Mouse (Mus musculus) heart, postnatal 0 days (tissue): ENCODE results near the gene Nudcd2.

Experiments
- CTCF ChIP-seq: IDR thresholded peaks from 2 replicates; pipeline ENCODE4 v1.5.1; 2016; ENCODE audit warnings: antibody characterized with exemption, control low read depth, low read depth
- EP300 ChIP-seq: IDR thresholded peaks from 2 replicates; pipeline ENCODE4 v1.6.1; 2016; ENCODE audit warnings: antibody characterized with exemption, low read depth

GRCm38 (mm10) chr11:40734251-40734752 is 835 bp downstream of the Nudcd2 start:
- TF ChIP-seq EP300 (no peak), CTCF (no peak)
